Mouse (Mus musculus): ENCODE data around the gene Adamtsl3.

GRCm38 (mm10) chr7:82530583-82530982 is 195.1 kb downstream of the Adamtsl3 start:
- TF ChIP-seq CTCF (IDR thresholded peaks at IDR 0.05; ENCODE audit: extremely low read depth, insufficient read depth, low read length) (no peak), POLR2A (IDR thresholded peaks at IDR 0.05; ENCODE audit: extremely low read depth, insufficient read depth, low read length) (no peak)

All from cortical plate, adult 2 months (tissue).